Mouse (Mus musculus): Measurements from ENCODE around the gene Cntd1. TPM values are rescaled to one million over a fixed set of nuclear protein-coding genes. Genes with fewer than 3 reads are reported as not detected.

The Cntd1 gene
- under 1 TPM; 0.20 to 0.36 TPM for total RNA-seq (2021)
- long read RNA-seq, experiment 1 = 0 reads
- long read RNA-seq, experiment 2 = 0 reads

- intact Hi-C loops (cut with DNase I) = no loop called here
- TF ChIP-seq CTCF (IDR thresholded peaks at IDR 0.05) = no peak; the same call in 1 of the 2 replicates
- peak; percentile 88 for DNase-seq
- Histone ChIP-seq H3K27ac (peak within 1 kb of the TSS; percentile 92), H3K4me3 (peak within 1 kb of the TSS; percentile 84)
These were observed at the start of gene Cntd1, which contains the start of gene Coa3 for GRCm38 (mm10) chr11:101278223-101279192. Gene Cntd1, plus strand, starts transcription at chr11:101279012. Gene Coa3, minus strand, starts transcription at chr11:101279114.

- intact Hi-C loops (cut with DNase I) = no loop called here
- DNase-seq = peak; percentile 66
- H3K4me3 ChIP-seq = peak overlapping the region; percentile 67
- H3K27ac ChIP-seq = peak overlapping the region; percentile 90
- no peak for TF ChIP-seq CTCF (IDR thresholded peaks at IDR 0.05)
These were observed 49.4 kb upstream of the Cntd1 start for GRCm38 (mm10) chr11:101229361-101229900.

DNA sequence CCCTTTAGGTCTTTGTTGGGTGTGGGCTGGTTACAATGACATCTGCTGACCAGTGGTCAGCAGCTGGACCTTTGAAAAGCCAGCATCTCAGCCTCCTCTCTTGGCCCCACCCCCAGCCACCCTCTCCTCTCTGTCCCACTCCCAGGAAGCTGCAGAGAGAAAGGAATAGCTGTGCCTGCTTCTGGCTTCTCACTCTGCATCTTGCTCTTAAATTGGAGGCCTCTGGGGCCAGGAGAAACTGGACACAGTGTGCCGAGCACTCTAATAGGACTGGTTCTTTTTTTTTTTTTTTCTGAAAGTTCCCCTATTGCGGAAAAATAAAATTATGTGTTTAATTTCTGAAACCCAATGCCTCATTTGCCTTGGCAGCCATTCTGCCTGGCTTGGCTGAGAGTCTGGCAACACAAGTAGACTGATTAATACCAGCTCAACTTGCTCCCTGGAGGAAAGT, 48.7 kb upstream of the Cntd1 start:
- Histone ChIP-seq H3K27ac (peak overlapping the region; percentile 90), H3K4me3 (peak overlapping the region; percentile 67)
- no peak for TF ChIP-seq CTCF (IDR thresholded peaks at IDR 0.05)
- peak; percentile 84 for DNase-seq
- intact Hi-C loops (cut with DNase I) = no loop called here

GRCm38 (mm10) chr11:101230526-101230925, 48.3 kb upstream of the Cntd1 start:
- no peak for TF ChIP-seq CTCF (IDR thresholded peaks at IDR 0.05)
- peak overlapping the region; percentile 90 for H3K27ac ChIP-seq
- peak overlapping the region; percentile 67 for H3K4me3 ChIP-seq
- intact Hi-C loops (cut with DNase I) = no loop called here
- no peak for DNase-seq

DNA sequence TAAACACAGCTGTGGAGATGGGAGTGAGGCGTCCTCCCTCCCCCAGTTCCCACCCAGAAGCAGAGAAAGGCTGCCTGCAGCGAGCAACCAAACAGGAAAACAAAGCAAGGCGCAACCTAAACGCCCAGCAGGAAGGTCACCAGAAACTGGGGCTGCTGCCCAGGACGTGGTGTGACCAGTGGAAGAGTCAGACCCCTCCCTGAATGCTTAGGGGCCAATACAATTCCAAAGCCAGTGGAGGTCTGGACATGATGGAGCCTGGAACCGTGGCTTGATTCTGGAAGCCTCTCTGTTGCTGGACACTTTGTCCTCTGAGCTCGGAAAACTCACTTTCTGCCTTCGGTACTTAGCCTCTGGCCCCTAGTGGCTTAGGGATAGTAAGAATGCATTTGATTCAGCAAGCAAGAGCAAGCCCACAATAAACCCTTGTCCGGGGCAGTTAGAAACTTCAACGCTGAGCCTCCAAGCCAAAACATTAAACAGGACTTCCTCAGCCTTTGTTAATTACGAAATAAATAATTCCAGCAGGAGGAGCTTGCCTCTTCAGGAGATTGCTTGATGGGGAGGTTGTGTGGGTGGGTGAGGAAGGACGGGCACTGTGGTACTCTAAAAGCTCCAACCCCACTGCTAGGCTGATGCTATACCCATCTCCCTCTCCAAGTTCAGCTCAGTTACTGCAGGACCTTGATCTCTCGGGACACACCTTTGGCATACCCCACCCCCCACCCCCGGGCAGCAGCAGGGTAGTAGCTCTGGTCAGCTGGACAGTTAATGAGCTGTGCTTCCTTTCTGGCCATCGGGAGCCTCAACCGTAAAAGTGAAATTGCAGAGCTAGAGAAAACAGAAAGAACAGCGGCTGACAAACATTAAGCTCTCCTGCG, 47.6 kb upstream of the Cntd1 start:
- peak; percentile 86 for DNase-seq
- peak overlapping the region; percentile 90 for H3K27ac ChIP-seq
- intact Hi-C loops (cut with DNase I) = loop anchor here (1.0 kb wide), 1 partner anchor 15 kb away; the partner anchor contains the start of gene Ramp2
- peak overlapping the region; percentile 67 for H3K4me3 ChIP-seq
- TF ChIP-seq CTCF (IDR thresholded peaks at IDR 0.05) = no peak

DNA sequence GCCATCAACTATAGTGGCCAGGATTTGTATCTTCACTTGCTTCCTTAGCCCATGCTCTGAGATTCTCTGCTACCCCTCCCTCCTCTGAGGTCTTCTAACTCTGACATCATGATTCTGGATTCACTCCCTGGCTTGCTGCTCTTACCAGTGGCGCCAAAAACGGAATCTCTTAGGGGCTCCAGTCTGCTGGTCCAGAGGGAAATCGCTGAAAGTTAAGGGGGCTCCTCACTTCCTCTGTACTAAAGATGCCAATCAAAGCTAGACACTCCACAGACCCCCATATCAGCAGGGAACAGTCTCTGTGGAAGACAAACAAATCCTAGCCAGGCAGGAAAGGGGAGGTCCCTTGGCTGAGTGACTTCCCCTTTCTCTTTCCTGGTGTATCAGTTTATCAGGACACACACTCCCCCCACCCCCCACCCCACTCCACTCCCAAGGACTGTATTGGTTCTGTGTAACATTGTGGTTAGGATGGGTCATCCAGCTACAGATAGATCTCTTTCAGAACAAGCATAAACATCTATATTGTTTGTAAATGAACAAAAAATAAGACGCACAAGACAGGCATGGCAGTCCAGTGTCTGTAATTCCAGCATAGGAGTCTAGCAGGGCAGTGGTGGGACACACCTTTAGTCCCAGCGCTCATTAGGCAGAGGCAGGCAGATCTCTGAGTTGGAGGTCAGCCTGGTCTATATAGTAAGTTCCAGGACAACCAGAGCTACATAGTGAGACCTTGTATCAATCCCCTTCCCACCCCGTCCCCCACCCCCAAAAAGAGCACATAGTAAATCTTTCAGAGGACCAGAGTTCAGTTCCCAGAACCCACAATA, 46.6 kb upstream of the Cntd1 start:
- peak overlapping the region; percentile 90 for H3K27ac ChIP-seq
- DNase-seq = peak; percentile 36
- H3K4me3 ChIP-seq = peak overlapping the region; percentile 67
- TF ChIP-seq CTCF (IDR thresholded peaks at IDR 0.05) = no peak
- intact Hi-C loops (cut with DNase I) = no loop called here

DNA sequence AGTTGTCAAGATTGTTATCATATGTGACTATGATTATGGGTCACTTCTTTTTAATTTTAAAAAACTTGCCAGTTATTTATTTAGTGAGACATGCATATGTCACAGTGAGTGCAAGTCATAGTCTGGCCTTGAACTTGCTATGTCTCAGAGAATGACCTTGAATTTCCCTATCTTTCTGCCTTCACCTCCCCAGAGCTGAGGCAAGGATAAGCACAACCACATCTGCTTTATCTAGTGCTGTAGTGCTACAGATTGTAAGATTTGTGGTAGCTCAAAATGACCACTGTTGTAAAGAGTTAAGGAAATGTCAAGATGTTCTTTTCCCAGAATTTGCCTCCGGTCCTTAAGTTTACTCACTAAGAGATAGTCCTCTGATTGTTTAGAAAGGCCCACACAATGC, 45.6 kb upstream of the Cntd1 start:
- TF ChIP-seq CTCF (IDR thresholded peaks at IDR 0.05) = no peak
- intact Hi-C loops (cut with DNase I) = no loop called here
- H3K27ac ChIP-seq = no peak overlapping the region
- DNase-seq = no peak
- no peak overlapping the region for H3K4me3 ChIP-seq

GRCm38 (mm10) chr11:101234124-101234523, 44.7 kb upstream of the Cntd1 start:
- H3K27ac ChIP-seq = no peak overlapping the region
- intact Hi-C loops (cut with DNase I) = no loop called here

GRCm38 (mm10) chr11:101235429-101235828, 43.4 kb upstream of the Cntd1 start:
- H3K4me3 ChIP-seq = no peak overlapping the region
- intact Hi-C loops (cut with DNase I) = no loop called here
- no peak for DNase-seq
- TF ChIP-seq CTCF (IDR thresholded peaks at IDR 0.05) = no peak; the same call in 1 of the 2 replicates
- H3K27ac ChIP-seq = no peak overlapping the region

More at GRCm38 (mm10) chr11:101234124-101234523, 44.7 kb upstream of the Cntd1 start:
- H3K4me3 ChIP-seq = no peak overlapping the region
- no peak for DNase-seq
- no peak for TF ChIP-seq CTCF (IDR thresholded peaks at IDR 0.05)

DNA sequence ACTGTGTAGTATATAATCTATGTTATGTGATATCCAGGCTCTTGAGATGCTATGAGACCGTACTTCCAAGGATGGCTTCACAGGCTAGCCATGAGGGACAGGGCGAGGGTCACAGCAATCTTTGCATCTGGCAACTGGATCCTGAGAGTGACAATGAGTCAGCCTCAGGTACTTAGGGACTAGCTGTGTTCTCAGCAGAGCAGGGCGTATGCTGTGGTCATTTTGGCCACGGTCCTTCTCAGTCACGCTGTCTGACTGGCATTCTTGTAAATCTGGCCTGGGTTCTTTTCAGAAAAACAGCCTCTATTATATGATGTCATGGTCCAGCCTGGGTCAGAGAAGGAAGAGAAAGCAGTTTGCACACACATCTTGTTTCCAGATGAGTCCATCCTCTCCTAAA, 42.0 kb upstream of the Cntd1 start:
- Histone ChIP-seq H3K27ac (peak overlapping the region; percentile 17; the same call in 1 of the 2 replicates), H3K4me3 (no peak overlapping the region)
- intact Hi-C loops (cut with DNase I) = no loop called here
- no peak for TF ChIP-seq CTCF (IDR thresholded peaks at IDR 0.05)
- DNase-seq = peak; percentile 50

- intact Hi-C loops (cut with DNase I) = no loop called here
- Histone ChIP-seq H3K27ac (peak overlapping the region; percentile 41), H3K4me3 (no peak overlapping the region)
- TF ChIP-seq CTCF (IDR thresholded peaks at IDR 0.05) = no peak
- peak; percentile 49 for DNase-seq
These were observed 40.7 kb upstream of the Cntd1 start for GRCm38 (mm10) chr11:101238071-101238647.

All from gastrocnemius, adult 2 months (tissue).